Mouse (Mus musculus) fat pad, adult 2 months (tissue): Measurements from ENCODE around the gene Pla2g7.
"Not testable (repeated sequence)": the region's sequence is repeated elsewhere in the genome, so short reads cannot be mapped to it uniquely, and the experiment has no call there.

ENCODE experiments used
- DNase-seq: peaks from one replicate; pipeline ENCODE4 v3.0.0-alpha.2; 2011; ENCODE audit warnings: low read depth, low spot score; ENCODE audit errors: extremely low read depth

Pla2g7 gene

GRCm38 (mm10) chr17:43567992-43568888 lies at the start of gene Pla2g7:
TSS of gene Pla2g7 (plus strand) at chr17:43568098.
- no peak for DNase-seq

GRCm38 (mm10) chr17:43518644-43519409 lies 49.1 kb upstream of the Pla2g7 start:
- no peak for DNase-seq

GRCm38 (mm10) chr17:43520166-43520565 lies 47.7 kb upstream of the Pla2g7 start:
- no peak for DNase-seq

GRCm38 (mm10) chr17:43530507-43530906 lies 37.4 kb upstream of the Pla2g7 start:
- no peak for DNase-seq

- no peak for DNase-seq
These were observed 36.7 kb upstream of the Pla2g7 start for GRCm38 (mm10) chr17:43531192-43531591.

GRCm38 (mm10) chr17:43534362-43535222 lies 33.3 kb upstream of the Pla2g7 start:
- no peak for DNase-seq

GRCm38 (mm10) chr17:43536841-43537240 lies 31.1 kb upstream of the Pla2g7 start:
- DNase-seq = not testable (repeated sequence)

- no peak for DNase-seq
These were observed 29.1 kb upstream of the Pla2g7 start for GRCm38 (mm10) chr17:43538767-43539166.

GRCm38 (mm10) chr17:43543539-43543938 lies 24.4 kb upstream of the Pla2g7 start, which contains the start of gene Ankrd66:
TSS of gene Ankrd66 (minus strand) at chr17:43543639.
- no peak for DNase-seq

- no peak for DNase-seq
These were observed 23.9 kb upstream of the Pla2g7 start for GRCm38 (mm10) chr17:43544040-43544439.

GRCm38 (mm10) chr17:43551122-43551630 lies 16.7 kb upstream of the Pla2g7 start:
- no peak for DNase-seq

- peak; percentile 3 for DNase-seq
These were observed 13.1 kb upstream of the Pla2g7 start for GRCm38 (mm10) chr17:43554516-43555403.

GRCm38 (mm10) chr17:43557104-43557503 lies 10.8 kb upstream of the Pla2g7 start:
- DNase-seq = no peak

- no peak for DNase-seq
These were observed 10.3 kb upstream of the Pla2g7 start for GRCm38 (mm10) chr17:43557541-43558090.

GRCm38 (mm10) chr17:43558678-43559077 lies 9.2 kb upstream of the Pla2g7 start:
- no peak for DNase-seq

- DNase-seq = no peak
These were observed 4.5 kb upstream of the Pla2g7 start for GRCm38 (mm10) chr17:43563192-43563987.

- DNase-seq = no peak
These were observed 306 bp upstream of the Pla2g7 start for GRCm38 (mm10) chr17:43567593-43567991.

GRCm38 (mm10) chr17:43569287-43569686 lies 1.4 kb downstream of the Pla2g7 start:
- DNase-seq = no peak
